Mouse (Mus musculus): Measurements from ENCODE around the gene Pld5. TPM values are rescaled to one million over a fixed set of nuclear protein-coding genes. Genes with fewer than 3 reads are reported as not detected.

Pld5 gene
- total RNA-seq (2022), result under 1 TPM in 3 of 4 experiments, not detected in 1; 0.14 to 0.25 (median 0.24) TPM

GRCm38 (mm10) chr1:176274667-176275610, at the start of gene Pld5:
TSS of gene Pld5 (minus strand) at chr1:176275312.
- DNase-seq (ENCODE audit: low spot score), result no peak

DNA sequence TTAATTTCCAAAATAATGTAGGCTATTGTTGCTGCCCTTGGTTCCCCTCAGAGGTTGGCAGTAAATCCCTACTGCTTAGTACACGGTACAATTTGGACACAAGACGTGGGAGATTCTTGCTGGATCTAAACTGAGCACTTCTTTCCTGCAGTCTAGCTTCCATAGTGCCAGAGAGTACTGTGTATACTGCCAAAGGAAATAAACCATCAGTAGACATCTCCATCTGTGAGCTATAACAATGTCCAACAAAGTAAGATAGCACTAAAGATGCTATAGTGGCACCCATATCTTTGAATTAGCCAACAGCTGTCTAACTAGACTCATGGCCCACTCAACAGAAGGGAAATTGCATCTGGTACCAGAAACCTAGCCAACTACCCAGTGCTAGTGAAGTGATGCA, 40.0 kb upstream of the Pld5 start:
- DNase-seq (ENCODE audit: low spot score), result no peak

DNA sequence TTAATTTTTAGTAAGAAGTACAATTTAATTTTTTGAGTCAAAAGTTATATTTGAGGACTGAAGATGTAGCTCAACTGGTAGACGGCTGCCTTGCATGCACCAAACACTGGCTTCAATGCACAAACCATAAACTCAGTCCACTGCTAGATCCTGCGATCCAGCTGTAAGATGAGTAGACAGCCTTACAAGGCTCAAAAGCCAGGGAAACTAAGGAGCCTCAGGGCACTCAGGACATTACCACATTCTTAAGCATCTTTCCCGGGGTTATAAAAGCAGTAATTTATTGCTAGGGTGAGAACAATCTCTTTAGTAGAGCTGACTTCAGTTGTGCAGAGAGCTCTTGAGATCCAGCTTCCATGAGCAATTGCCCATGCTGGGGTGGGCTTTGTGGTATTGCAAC, 35.1 kb upstream of the Pld5 start:
- no peak for DNase-seq (ENCODE audit: low spot score)

GRCm38 (mm10) chr1:176289396-176289795, 14.3 kb upstream of the Pld5 start:
- no peak for DNase-seq (ENCODE audit: low spot score)

DNA sequence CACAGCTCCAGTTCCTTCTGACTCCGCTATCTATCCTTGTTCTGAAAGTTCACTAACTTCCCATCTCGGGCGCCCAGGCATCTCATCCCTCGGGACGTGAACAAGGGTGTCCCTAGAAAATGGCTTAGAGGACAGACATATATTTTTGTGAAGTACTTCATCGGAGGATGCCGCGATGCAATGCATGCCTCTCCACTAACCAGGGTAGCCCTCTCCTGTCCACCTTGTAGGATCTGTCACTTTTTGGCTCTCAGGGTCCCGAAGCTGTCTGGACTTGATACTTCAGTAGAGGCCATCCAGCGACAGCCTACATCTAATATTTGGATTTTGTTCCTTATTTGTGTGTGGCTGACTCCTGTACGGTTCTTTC, 484 bp upstream of the Pld5 start:
- no peak for DNase-seq (ENCODE audit: low spot score)

GRCm38 (mm10) chr1:176248717-176249030, 26.4 kb downstream of the Pld5 start:
- DNase-seq (ENCODE audit: low spot score), result no peak

- peak; percentile 14 for DNase-seq (ENCODE audit: low spot score)
Measured at GRCm38 (mm10) chr1:176247885-176248716, 27.0 kb downstream of the Pld5 start.

DNA sequence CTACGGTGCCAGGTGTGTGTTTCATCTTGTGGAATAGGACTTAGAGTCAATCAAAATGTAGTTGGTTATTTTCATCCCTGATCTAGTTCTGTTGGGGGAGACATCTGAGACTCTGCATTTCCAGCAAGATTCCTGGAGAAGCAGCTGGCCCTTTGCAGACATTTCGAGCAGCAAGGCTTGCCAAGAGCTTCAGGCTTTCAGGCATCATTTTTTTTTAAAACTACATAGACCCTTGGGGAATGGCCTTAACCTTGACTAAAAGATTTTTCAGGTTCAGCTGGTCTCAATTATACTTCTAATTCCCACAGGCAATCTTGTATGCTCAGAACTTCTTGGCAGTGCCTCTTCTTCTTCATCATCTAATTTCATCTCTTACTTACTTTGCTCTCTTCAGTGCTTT, 35.9 kb downstream of the Pld5 start:
- no peak for DNase-seq (ENCODE audit: low spot score)

GRCm38 (mm10) chr1:176223794-176224193, 51.3 kb downstream of the Pld5 start:
- no peak for DNase-seq (ENCODE audit: low spot score)

- peak; percentile 36 for DNase-seq (ENCODE audit: low spot score)
Measured at GRCm38 (mm10) chr1:176223196-176223595, 51.9 kb downstream of the Pld5 start.

- no peak for DNase-seq (ENCODE audit: low spot score)
Measured at GRCm38 (mm10) chr1:176218217-176218616, 56.9 kb downstream of the Pld5 start.

- no peak for DNase-seq (ENCODE audit: low spot score)
Measured at GRCm38 (mm10) chr1:176213645-176214221, 61.4 kb downstream of the Pld5 start.

DNA sequence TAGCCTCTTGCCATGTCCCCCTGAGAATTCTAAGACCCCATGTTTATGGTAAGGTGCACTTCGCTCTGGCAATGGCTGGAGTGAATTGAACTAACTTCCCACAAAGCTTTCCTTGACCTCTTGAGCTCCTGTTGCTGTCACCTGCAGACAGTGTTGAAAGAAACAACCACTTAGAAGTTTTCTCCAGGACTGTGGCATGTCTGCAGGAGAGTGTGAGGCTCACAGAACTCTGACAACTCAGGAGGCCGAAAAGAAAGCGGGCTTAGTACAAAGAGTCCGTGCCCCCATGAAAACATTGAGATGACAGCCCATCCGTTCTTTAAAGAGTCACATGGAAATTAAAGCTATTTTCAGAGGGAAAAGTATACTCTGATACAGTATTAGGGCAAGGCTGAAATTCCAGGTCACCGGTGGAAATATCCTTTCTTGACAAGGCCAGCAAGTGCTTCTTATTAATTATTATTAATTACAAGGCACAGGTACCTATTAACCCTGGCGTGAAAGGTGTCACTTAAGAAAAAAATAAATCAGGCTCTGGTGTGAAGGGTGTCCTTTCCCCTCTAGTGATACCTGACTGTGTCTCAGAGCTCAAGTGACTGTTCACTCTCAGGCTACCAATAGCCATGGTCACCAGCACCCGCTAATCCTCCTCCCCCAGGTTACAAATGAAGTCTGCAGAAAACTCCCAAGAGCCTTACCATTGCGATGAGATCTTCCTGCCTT, 62.0 kb downstream of the Pld5 start:
- DNase-seq (ENCODE audit: low spot score), result no peak

DNA sequence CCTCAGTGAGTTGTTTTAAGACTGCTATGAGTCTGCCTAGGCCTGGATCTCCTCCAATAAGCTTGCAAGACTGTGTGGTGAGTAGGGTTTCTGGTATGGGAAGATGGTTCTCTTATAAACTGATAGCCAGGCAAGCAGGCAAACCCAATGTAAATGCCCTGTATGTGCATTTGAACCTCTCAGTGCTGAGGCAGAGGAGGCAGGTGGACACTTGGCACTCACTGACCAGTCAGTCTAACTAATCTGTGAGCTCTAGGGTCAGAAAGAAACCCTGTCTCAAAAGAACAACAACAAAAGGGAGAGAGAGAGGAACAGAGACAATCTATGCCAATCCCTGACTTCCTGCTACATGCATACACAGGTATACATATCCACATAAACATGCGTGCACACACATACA, 64.3 kb downstream of the Pld5 start:
- no peak for DNase-seq (ENCODE audit: low spot score)

DNA sequence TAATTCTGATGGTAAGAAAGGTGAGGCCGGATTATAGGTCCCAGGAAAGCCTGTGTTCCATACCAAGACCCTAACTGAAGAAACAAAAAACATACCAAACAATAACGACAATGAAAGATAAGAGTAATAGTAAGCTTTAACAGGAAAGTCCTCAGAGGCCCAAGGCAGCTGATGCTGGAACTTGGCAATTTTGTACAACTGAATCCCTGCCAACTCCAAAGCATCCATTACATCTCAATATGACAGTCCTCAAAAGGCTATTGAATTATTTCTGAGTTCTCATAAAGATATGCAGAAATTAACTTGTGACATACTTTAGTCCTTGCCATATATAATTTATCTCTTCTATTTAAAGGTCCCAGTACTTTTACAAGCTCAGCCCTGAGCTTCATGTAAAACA, 67.1 kb downstream of the Pld5 start:
- no peak for DNase-seq (ENCODE audit: low spot score)

GRCm38 (mm10) chr1:176202360-176202759, 72.8 kb downstream of the Pld5 start:
- DNase-seq (ENCODE audit: low spot score), result no peak

- DNase-seq (ENCODE audit: low spot score), result peak; percentile 1
Measured at GRCm38 (mm10) chr1:176197036-176197766, 77.9 kb downstream of the Pld5 start.

DNA sequence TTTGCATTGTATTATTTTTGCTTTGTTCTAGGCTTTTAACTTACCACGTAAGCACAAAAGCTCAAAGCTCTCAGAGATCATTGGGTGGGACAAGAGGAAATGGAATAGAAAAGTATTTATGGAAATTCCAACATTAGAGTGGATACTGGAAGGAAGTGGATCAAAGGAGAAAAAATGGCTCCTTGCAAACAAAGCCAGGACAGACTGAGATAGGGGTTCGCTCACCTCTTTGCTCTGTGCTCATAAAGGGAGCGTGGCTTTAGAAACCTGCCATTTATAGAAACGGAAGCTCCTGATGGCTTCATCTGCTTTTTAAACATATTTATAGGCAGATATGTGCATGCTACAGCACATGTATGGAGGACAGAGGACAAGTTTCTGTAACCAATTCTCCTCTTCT, 78.8 kb downstream of the Pld5 start:
- no peak for DNase-seq (ENCODE audit: low spot score)

- no peak for DNase-seq (ENCODE audit: low spot score)
Measured at GRCm38 (mm10) chr1:176194727-176195126, 80.4 kb downstream of the Pld5 start.

DNA sequence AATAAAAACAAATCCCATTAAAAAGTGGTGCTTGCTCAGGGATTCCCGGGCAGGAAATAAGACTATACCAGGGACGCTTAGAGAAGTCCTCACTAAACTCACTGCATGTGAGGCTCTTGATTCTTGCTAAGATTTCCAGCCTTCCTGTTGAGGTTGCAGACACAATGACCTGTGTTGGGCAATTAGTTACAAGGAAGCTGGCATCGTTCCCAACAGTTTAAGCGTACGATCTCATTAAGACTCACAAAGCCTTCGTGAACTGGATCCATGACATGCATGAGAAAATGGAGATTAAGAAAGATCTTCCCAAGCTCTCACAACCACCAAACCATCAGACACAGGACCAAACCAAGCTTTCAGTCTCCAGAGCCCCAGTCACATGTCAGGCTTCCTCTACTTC, 91.1 kb downstream of the Pld5 start:
- no peak for DNase-seq (ENCODE audit: low spot score)

DNA sequence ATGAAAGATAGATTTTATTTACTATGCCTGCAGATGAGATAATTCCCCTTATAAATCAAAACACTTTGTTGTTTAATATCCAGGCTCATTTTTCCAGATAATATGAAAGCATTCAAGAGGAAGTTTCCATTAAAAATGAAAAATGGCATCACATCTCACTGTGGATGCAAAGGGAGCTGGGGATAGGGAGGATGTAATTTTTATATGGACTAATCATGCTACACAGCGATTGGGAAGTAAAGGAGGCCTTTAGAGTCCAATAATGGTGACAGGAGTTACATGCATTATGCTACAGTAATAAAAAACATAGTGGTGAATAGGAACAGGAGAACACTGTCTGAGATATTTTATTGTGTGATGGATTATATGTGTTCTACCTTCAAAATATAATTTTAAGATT, 100.1 kb downstream of the Pld5 start:
- no peak for DNase-seq (ENCODE audit: low spot score)
